Mouse (Mus musculus): ENCODE results near the gene Rtl5. TPM values are rescaled to one million over a fixed set of nuclear protein-coding genes. Genes with fewer than 3 reads are reported as not detected.

Rtl5 gene
- polyA plus RNA-seq, 1 experiment from 2014 or later: 5.2 TPM

DNA sequence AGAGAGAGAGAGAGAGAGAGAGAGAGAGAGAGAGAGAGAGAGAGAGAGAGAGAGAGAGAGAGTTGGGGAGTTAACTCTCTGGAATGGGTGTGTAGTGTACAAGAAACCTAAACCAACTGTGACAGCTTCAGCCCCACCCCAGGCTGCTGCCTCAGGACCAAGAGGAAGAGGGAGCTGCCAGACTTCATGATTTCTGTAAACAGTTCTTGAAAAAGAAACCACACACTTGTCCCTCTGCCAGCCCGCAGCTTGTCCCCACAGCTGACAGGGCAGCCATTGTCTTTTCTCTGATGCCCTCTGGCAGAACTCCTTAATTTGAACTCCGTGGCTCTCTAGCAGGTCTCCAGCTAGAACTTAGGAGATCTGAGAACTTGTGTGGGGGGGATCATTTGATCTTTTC, 10.2 kb downstream of the Rtl5 start:
- Histone ChIP-seq H3K4me1 (0 out of 2 replicates have a peak, but pooled peaks cover 2% of the 10 kb centered on the region), H3K27me3 (peaks cover 17% of the 10 kb centered on the region), H3K36me3 (no peaks in the 10 kb centered on the region), H3K9me3 (replicated peaks) (no peaks in the 10 kb centered on the region), H3K27ac (no peak overlapping the region), H3K4me2 (replicated peaks) (no peak overlapping the region), H3K9ac (no peak overlapping the region), H3K4me3 (no peak overlapping the region)
- 31% methylated on average over 2 of the region's 2 CpGs for WGBS
- ATAC-seq (ENCODE audit: low FRiP score): no peak

DNA sequence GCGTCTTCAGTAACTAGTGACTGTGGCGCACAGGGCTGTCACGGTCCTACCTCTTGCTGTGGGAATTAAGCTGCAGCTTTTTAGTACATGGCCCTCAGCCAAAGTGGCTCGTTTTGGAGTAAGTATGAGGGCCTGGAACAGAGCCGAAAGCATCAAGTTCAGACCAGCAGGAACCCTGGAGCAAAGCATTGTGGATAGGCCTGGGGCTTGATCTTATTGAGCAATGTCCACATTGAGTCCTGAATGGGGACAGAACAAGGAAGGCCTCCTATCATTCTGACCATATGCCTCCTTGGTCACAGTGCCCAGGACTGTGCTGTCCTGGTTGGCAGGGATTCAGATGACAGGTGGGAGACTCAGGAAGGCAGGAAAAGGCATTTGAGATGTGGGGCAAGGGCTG, 10.9 kb downstream of the Rtl5 start:
- H3K9me3 ChIP-seq (replicated peaks): no peaks in the 10 kb centered on the region
- no peak overlapping the region for H3K4me3 ChIP-seq
- H3K9ac ChIP-seq: no peak overlapping the region
- no peak overlapping the region for H3K4me2 ChIP-seq (replicated peaks)
- H3K27me3 ChIP-seq: peaks cover 17% of the 10 kb centered on the region
- WGBS: 80% methylated on average over 5 of the region's 5 CpGs
- no peak overlapping the region for H3K27ac ChIP-seq
- no peaks in the 10 kb centered on the region for H3K4me1 ChIP-seq
- no peaks in the 10 kb centered on the region for H3K36me3 ChIP-seq
- no peak for ATAC-seq (ENCODE audit: low FRiP score)

DNA sequence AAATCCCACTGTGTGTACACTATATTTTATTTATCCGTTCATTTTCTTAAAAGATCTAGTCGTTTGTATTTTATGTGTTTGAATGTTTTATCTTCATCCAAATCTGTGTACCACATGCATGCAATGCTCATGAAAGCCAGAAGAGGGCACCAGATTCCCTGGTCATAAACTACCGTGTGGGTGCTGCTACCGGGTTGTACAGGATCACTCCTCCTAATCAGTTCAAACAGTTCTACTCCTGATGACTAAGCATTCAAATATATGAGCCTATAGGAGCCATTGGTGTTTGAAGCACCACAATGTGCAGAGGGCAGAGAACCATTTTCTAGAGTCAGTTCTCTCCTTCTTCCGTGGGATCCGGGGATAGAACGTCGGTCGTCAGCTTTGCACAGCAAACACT, 11.7 kb downstream of the Rtl5 start:
- no peak overlapping the region for H3K9ac ChIP-seq
- no peaks in the 10 kb centered on the region for H3K4me1 ChIP-seq
- H3K36me3 ChIP-seq: no peaks in the 10 kb centered on the region
- no peak overlapping the region for H3K4me3 ChIP-seq
- peaks cover 17% of the 10 kb centered on the region for H3K27me3 ChIP-seq
- ATAC-seq (ENCODE audit: low FRiP score): no peak
- H3K9me3 ChIP-seq (replicated peaks): no peaks in the 10 kb centered on the region
- no peak overlapping the region for H3K27ac ChIP-seq
- WGBS: 66% methylated on average over 9 of the region's 9 CpGs
- no peak overlapping the region for H3K4me2 ChIP-seq (replicated peaks)

DNA sequence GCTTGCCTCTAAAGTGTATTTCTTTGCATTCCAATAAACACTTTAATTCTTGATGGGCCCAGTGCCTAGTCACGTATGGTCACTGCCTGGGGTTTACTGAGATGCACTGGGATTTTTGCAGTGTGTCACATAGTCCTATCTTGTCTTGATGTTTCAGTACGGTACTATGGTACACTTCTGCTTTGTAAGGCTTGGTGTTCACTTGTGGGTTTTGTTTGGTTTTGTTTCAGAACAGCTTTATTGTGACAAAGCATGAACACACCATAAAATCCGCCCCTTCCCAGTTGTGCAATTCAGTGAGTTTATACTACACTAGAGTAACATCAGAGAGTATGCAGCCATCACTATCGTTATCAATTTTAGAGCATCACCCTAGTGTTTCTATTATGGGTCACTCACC, 17.1 kb downstream of the Rtl5 start:
- no peak overlapping the region for H3K4me2 ChIP-seq (replicated peaks)
- no peaks in the 10 kb centered on the region for H3K4me1 ChIP-seq
- H3K36me3 ChIP-seq: no peaks in the 10 kb centered on the region
- H3K27ac ChIP-seq: no peak overlapping the region
- no peaks in the 10 kb centered on the region for H3K9me3 ChIP-seq (replicated peaks)
- H3K4me3 ChIP-seq: no peak overlapping the region
- H3K9ac ChIP-seq: no peak overlapping the region
- 94% methylated on average over 4 of the region's 4 CpGs for WGBS
- ATAC-seq (ENCODE audit: low FRiP score): no peak
- H3K27me3 ChIP-seq: 0 out of 2 replicates have a peak, but pooled peaks cover 15% of the 10 kb centered on the region

DNA sequence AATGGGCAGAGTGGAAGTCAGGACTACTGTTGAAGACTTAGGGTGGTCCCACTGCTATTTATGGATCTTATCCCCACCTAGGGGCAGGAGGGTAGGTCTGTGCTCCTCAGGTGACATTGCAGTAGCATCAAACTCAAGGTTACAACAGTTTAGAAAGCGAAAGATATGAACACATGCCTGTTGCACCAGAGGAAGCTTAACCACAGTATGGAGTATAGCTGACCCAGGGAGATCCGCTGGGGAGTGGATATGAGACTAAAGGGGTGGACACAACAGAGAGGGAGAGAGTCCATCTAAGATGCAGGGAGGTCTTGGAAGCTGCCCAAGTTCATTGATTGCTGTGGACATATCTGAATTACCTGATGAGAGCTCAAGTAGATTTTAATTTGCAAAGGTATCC, 17.7 kb downstream of the Rtl5 start:
- Histone ChIP-seq H3K4me1 (no peaks in the 10 kb centered on the region), H3K9ac (no peak overlapping the region), H3K4me3 (no peak overlapping the region), H3K4me2 (replicated peaks) (no peak overlapping the region), H3K27me3 (peaks cover 21% of the 10 kb centered on the region; the same call in 1 of the 2 replicates), H3K9me3 (replicated peaks) (no peaks in the 10 kb centered on the region), H3K36me3 (no peaks in the 10 kb centered on the region), H3K27ac (no peak overlapping the region)
- no peak for ATAC-seq (ENCODE audit: low FRiP score)
- WGBS: 74% methylated on average over 2 of the region's 2 CpGs

DNA sequence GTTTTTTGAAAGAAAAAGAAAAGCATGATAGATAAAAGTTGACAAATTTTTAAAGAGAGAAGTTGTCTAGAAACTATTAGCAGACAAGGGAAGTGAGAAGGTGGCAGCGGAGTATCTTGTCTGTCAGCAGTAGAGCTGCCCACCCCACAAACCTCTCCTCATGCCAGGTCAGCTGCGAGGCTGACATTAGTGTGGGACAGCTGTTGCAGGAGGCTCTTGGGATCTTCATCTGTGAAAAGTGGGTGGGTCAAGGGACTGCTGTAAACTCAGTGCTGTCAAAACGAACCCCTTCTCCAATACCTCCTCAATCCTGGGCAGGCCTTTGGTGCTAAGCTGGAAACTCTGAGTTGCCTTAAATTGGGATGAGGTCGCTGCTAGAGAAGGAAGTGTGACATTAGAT, 19.9 kb downstream of the Rtl5 start:
- 82% methylated on average over 4 of the region's 4 CpGs for WGBS
- no peak for ATAC-seq (ENCODE audit: low FRiP score)
- H3K27me3 ChIP-seq: peaks cover 26% of the 10 kb centered on the region; the same call in 1 of the 2 replicates
- H3K36me3 ChIP-seq: no peaks in the 10 kb centered on the region
- H3K27ac ChIP-seq: no peak overlapping the region
- H3K9me3 ChIP-seq (replicated peaks): no peaks in the 10 kb centered on the region
- H3K4me3 ChIP-seq: no peak overlapping the region
- H3K4me1 ChIP-seq: no peaks in the 10 kb centered on the region
- H3K9ac ChIP-seq: no peak overlapping the region
- no peak overlapping the region for H3K4me2 ChIP-seq (replicated peaks)

DNA sequence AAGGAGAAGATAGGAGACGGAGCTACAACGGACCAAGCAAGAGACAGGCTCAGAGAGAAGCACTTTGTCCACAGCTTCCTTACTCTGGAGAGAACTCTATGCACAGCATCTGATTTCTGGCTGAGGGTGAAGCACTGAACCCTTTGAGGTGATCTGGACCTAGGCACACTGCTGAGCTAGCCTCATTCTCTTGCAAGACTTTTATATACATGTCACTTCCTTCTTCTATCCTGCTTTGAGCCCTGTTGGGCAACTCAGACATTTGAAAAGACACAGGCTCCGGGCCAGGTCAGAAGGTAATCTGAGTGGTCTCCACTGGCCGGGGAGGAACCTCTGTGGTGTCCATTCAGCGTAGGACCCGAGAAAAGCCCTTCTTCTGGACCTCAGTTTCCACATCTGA, 20.6 kb downstream of the Rtl5 start:
- H3K4me1 ChIP-seq: no peaks in the 10 kb centered on the region
- no peaks in the 10 kb centered on the region for H3K9me3 ChIP-seq (replicated peaks)
- no peak overlapping the region for H3K27ac ChIP-seq
- H3K9ac ChIP-seq: no peak overlapping the region
- no peak overlapping the region for H3K4me2 ChIP-seq (replicated peaks)
- no peak overlapping the region for H3K4me3 ChIP-seq
- WGBS: 81% methylated on average over 6 of the region's 6 CpGs
- peaks cover 26% of the 10 kb centered on the region; the same call in 1 of the 2 replicates for H3K27me3 ChIP-seq
- no peak for ATAC-seq (ENCODE audit: low FRiP score)
- H3K36me3 ChIP-seq: no peaks in the 10 kb centered on the region

DNA sequence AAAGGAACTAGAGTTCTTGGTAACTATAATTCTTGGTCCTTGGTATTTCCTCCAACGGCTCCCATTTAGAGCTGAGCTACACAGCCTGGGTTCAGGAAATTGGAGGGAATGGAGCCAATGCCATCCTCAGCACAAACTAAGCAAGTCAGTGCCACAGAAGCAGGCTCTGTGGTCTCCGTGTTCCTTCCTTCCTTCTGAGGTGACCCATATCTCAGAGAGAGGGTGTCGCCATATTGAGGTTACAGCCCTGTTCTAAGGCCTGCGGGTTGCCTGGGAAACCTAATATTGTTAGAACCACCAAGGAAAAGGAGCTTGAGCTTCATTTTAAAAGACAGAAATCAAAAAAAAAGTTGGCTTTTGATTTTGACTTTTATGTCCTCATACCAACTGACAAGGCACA, 28.7 kb downstream of the Rtl5 start:
- Histone ChIP-seq H3K9me3 (replicated peaks) (no peaks in the 10 kb centered on the region), H3K4me2 (replicated peaks) (no peak overlapping the region), H3K4me1 (no peaks in the 10 kb centered on the region), H3K27ac (no peak overlapping the region), H3K4me3 (no peak overlapping the region), H3K36me3 (no peaks in the 10 kb centered on the region), H3K27me3 (peaks cover 15% of the 10 kb centered on the region), H3K9ac (no peak overlapping the region)
- 85% methylated on average over 4 of the region's 4 CpGs for WGBS
- no peak for ATAC-seq (ENCODE audit: low FRiP score)

DNA sequence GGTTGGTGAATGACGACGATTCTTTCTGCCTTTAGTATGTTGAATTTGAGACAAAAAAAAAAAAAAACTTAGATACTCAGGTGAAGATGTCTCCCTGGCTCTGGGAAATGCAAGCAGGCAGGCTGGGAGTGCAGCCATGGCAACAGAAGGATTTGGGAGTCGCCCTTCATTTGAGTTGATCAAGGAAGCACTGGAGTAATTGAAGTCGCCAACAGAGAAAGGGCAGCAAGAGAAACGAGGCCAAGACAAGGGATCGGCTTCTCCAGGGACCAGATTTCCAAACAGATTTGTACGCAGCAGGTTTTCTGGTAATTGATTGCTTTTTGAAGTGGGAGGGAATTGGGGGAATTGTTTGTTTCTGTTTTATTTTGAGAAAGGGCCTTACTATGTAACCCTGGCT, 29.5 kb downstream of the Rtl5 start:
- Histone ChIP-seq H3K9ac (no peak overlapping the region), H3K4me1 (no peaks in the 10 kb centered on the region), H3K27ac (no peak overlapping the region), H3K36me3 (no peaks in the 10 kb centered on the region), H3K4me2 (replicated peaks) (no peak overlapping the region), H3K4me3 (no peak overlapping the region), H3K27me3 (peaks cover 24% of the 10 kb centered on the region), H3K9me3 (replicated peaks) (no peaks in the 10 kb centered on the region)
- no peak for ATAC-seq (ENCODE audit: low FRiP score)
- 76% methylated on average over 7 of the region's 7 CpGs for WGBS

DNA sequence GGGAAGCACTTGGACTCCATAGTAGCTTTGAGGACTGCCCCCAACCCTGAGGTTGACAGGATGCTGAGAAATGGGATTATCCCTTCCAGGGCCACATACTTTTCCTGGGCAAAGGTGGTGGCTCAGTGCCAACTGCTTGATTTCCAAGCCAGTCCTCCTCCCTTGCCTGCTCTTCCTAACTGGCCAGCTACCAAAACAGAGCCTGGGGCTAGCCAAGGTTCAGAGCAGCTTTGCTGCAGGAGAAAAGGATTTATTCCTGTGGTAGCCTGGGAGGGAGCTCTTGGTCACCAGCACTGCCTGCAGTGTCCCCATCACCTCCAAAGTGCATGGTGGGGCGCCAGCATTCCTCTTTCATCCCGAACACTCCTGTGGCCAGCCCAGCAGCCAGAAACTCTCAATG, 33.6 kb downstream of the Rtl5 start:
- H3K9me3 ChIP-seq (replicated peaks): no peaks in the 10 kb centered on the region
- no peak overlapping the region for H3K9ac ChIP-seq
- no peak for ATAC-seq (ENCODE audit: low FRiP score)
- H3K4me3 ChIP-seq: no peak overlapping the region
- no peak overlapping the region for H3K27ac ChIP-seq
- H3K27me3 ChIP-seq: peaks cover 34% of the 10 kb centered on the region
- H3K4me1 ChIP-seq: no peaks in the 10 kb centered on the region
- no peak overlapping the region for H3K4me2 ChIP-seq (replicated peaks)
- no peaks in the 10 kb centered on the region for H3K36me3 ChIP-seq
- 75% methylated on average over 2 of the region's 2 CpGs for WGBS

DNA sequence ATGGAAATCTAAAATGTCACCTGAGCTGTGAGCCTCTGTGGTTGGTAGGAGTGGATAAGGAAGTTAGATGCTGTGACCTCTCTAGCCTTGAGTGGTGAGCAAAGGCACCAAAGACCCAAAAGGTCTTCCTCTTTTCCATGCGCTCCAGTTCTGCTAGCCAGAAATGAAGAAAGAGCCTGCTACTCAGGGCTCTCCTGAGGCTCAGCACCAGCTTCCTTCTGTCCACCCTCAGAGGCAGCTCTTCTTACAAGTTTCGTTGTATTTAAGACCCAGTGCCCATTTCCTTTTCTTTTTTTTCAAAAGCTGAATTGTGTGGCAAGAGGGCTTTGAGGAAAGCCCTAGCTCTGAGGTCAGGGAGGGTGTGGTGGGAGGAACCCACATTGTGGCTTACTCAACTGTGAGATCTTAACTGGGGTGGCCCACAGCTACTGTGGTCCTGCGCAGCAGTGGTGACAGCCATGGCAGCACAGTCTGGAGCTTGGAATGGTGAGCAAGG, 34.2 kb downstream of the Rtl5 start:
- no peaks in the 10 kb centered on the region for H3K9me3 ChIP-seq (replicated peaks)
- H3K27me3 ChIP-seq: peaks cover 36% of the 10 kb centered on the region
- no peak overlapping the region for H3K27ac ChIP-seq
- H3K4me1 ChIP-seq: no peaks in the 10 kb centered on the region; the same call in 1 of the 2 replicates
- no peak overlapping the region for H3K9ac ChIP-seq
- H3K4me3 ChIP-seq: no peak overlapping the region
- ATAC-seq (ENCODE audit: low FRiP score): no peak
- H3K36me3 ChIP-seq: no peaks in the 10 kb centered on the region
- no peak overlapping the region for H3K4me2 ChIP-seq (replicated peaks)
- WGBS: 67% methylated on average over 3 of the region's 3 CpGs

DNA sequence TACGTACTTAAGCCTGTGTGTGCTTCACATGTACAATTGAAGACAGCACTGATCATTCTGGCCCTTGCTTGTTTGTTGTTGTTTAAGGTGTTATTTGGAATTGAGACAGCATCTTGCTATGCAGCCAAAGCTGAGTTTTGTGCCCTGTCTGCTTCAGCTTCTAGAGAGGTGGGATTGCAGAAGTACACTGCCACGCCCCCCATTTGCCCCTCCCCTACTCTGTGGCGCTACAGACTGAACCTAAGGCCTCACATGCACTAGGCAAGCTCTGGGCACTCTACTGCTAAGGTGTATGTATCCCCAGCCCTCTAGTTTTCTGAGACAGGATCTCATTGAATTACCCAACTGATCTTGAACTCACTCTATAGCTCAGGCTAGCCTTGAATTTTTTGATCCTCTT, 35.4 kb downstream of the Rtl5 start:
- peaks cover 40% of the 10 kb centered on the region for H3K27me3 ChIP-seq
- H3K4me2 ChIP-seq (replicated peaks): no peak overlapping the region
- WGBS: 48% methylated on average over 3 of the region's 3 CpGs
- H3K4me1 ChIP-seq: no peaks in the 10 kb centered on the region; the same call in 1 of the 2 replicates
- no peak overlapping the region for H3K27ac ChIP-seq
- H3K9me3 ChIP-seq (replicated peaks): no peaks in the 10 kb centered on the region
- H3K36me3 ChIP-seq: no peaks in the 10 kb centered on the region
- ATAC-seq (ENCODE audit: low FRiP score): no peak
- H3K9ac ChIP-seq: no peak overlapping the region
- no peak overlapping the region for H3K4me3 ChIP-seq

DNA sequence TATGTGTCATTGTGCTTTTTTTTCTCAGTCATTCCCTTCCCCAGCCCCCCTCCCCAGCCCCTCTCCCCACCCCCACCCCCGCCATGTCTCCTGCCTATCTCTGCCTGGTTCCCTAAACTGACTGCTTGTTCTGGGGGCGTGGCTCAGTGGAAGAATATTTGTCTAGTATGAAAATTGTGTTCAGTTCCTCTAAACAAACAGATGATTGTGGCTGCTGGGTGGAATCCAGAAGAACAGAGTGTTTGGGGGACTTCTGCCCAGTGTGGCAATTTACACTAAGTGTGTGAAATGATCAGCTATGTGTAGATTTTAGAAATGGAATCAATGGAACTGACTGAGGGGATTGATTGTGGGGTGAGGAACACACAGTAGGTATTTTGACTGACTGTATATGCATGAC, 37.5 kb downstream of the Rtl5 start:
- Histone ChIP-seq H3K9ac (no peak overlapping the region), H3K9me3 (replicated peaks) (no peaks in the 10 kb centered on the region), H3K36me3 (no peaks in the 10 kb centered on the region), H3K27ac (no peak overlapping the region), H3K27me3 (peaks cover 45% of the 10 kb centered on the region), H3K4me1 (no peaks in the 10 kb centered on the region; the same call in 1 of the 2 replicates), H3K4me2 (replicated peaks) (no peak overlapping the region), H3K4me3 (no peak overlapping the region)
- no peak for ATAC-seq (ENCODE audit: low FRiP score)
- WGBS: 77% methylated on average over 2 of the region's 2 CpGs

All from hindbrain, embryonic 12.5 days (tissue).